In the genomic region with DNA sequence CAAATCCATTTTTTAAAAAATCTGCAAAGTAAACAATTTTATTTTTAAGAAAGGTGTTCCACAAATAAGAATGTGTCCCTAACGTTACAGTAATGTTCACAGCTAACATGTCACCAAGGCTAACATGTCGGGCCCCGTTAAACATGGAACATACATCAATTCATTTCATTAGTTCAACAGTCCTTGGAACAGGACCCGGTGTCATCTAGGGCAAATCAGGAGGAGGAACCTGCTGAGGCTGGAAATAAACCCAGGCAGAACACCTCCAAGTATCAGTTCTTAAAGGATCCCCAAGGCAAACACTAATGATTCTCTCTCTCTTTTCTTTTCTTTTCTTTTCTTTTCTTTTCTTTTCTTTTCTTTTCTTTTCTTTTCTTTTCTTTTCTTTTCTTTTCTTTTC, we compare ENCODE assay signal across 23 mouse cellular contexts. TPM values are rescaled to one million over a fixed set of nuclear protein-coding genes. Genes with fewer than 3 reads are reported as not detected.
A peak's percentile ranks its signal among the peaks of the same experiment; 100 is the strongest.
DNase-seq lines count a peak whose midpoint lies in the region; ATAC-seq and TF ChIP-seq lines count a peak whose summit lies in the region.
"Had no signal": no experiment of that assay in that cellular context is flagged by ENCODE, and none has a peak within 500 bp of the region (broad histone marks: within the 10 kb centered on the region; RNA-seq: fewer than 3 reads in every experiment).

No protein-coding gene starts in this region.

- in situ Hi-C loops in ES-E14 (cut with MboI; ENCODE audit: low sequenced_read_pairs in 2 of 2, unreplicated experiment in 2 of 2): no loop called here

- H3K27me3 ChIP-seq in heart, embryonic 10.5 days (ENCODE audit: insufficient read depth, poor library complexity, severe bottlenecking): no peaks in the 10 kb centered on the region
- H3K27me3 ChIP-seq: CH12.LX; embryonic facial prominence, embryonic 13.5 days; embryonic facial prominence, embryonic 15.5 days; forebrain, embryonic 13.5 days; Patski had no signal

- no peak overlapping the region for H3K27ac ChIP-seq in heart, embryonic 10.5 days
- peak overlapping the region; percentile 82; the same call in 1 of the 2 replicates for H3K27ac ChIP-seq in ES-E14 (ENCODE audit: insufficient read depth, low read depth, low read length, poor library complexity, severe bottlenecking)
- H3K27ac ChIP-seq: embryonic facial prominence, embryonic 13.5 days; embryonic facial prominence, embryonic 15.5 days; forebrain, embryonic 10.5 days had no signal

- WGBS in heart, embryonic 10.5 days: 88% methylated on average over 4 of the region's 4 CpGs

- H3K9me3 ChIP-seq in heart, embryonic 10.5 days: no peaks in the 10 kb centered on the region
- no peaks in the 10 kb centered on the region for H3K9me3 ChIP-seq in ES-E14 (ENCODE audit: control insufficient read depth, insufficient read depth, low read depth, low read length)
- H3K9me3 ChIP-seq: embryonic facial prominence, embryonic 13.5 days; embryonic facial prominence, embryonic 15.5 days; forebrain, embryonic 10.5 days; forebrain, embryonic 13.5 days; G1E had no signal

- no peak for ATAC-seq in CD4-positive, CD25-positive, alpha-beta regulatory T cell, adult 4 months
- ATAC-seq: Patski had no signal

- peaks cover 9% of the 10 kb centered on the region; the same call in 1 of the 2 replicates for H3K4me1 ChIP-seq in heart, embryonic 10.5 days
- H3K4me1 ChIP-seq in ES-E14 (ENCODE audit: control insufficient read depth in 2 of 2, insufficient read depth in 2 of 2, low read length in 2 of 2, poor library complexity in 1 of 2): peaks cover 14 to 42% of the 10 kb centered on the region in 2 experiments
- H3K4me1 ChIP-seq: embryonic facial prominence, embryonic 15.5 days had no signal

- DNase-seq in heart, adult 11 months: peak; percentile 66
- DNase-seq in heart, embryonic 10.5 days (ENCODE audit: low spot score): no peak
- no peak for DNase-seq in ES-E14 (ENCODE audit: low read depth, low spot score)
- no peak for DNase-seq in left cerebral cortex, adult 9 months (ENCODE audit: low spot score in 2 of 2)
- DNase-seq: adrenal gland, adult 2 months; adrenal gland, postnatal 10 days; adrenal gland, postnatal 25 days; cerebellum, adult 11 months; cerebellum, adult 18-20 months; cerebellum, adult 8-10 months; cerebellum, adult 9-11 months; cerebellum, postnatal 14 days; cerebellum, postnatal 36 days; embryo, embryonic 11 days had no signal

- no peak overlapping the region for H3K9ac ChIP-seq in ES-E14 (ENCODE audit: insufficient read depth, low read depth, low read length, poor library complexity, severe bottlenecking)
- H3K9ac ChIP-seq: embryonic facial prominence, embryonic 13.5 days; embryonic facial prominence, embryonic 15.5 days had no signal

- peaks cover 23% of the 10 kb centered on the region for H3K36me3 ChIP-seq in heart, embryonic 10.5 days
- H3K36me3 ChIP-seq in ES-E14 (ENCODE audit: control insufficient read depth, insufficient read depth, low read length, poor library complexity, severe bottlenecking): no peaks in the 10 kb centered on the region

- H3K4me3 ChIP-seq in heart, embryonic 10.5 days: no peak overlapping the region
- no peak overlapping the region for H3K4me3 ChIP-seq in ES-E14 (ENCODE audit: insufficient read depth in 1 of 2, low read depth in 1 of 2, low read length in 2 of 2, poor library complexity in 1 of 2, severe bottlenecking in 1 of 2)
- H3K4me3 ChIP-seq: embryonic facial prominence, embryonic 13.5 days; embryonic facial prominence, embryonic 15.5 days; erythroblast, embryonic 14.5 days; forebrain, embryonic 10.5 days; forebrain, embryonic 13.5 days had no signal

TF ChIP-seq in ES-E14, 5 proteins besides CTCF, POLR2A, EP300 and RAD21:
- no peak for TF ChIP-seq ZNF384 (IDR thresholded peaks at IDR 0.05; ENCODE audit: low read depth, low read length)
- no peak for TF ChIP-seq CHD2 (IDR thresholded peaks at IDR 0.05; ENCODE audit: low read depth, low read length)
- TF ChIP-seq MAFK (IDR thresholded peaks at IDR 0.05; ENCODE audit: insufficient read depth, low read depth, low read length): no peak
- TF ChIP-seq ZC3H11A (IDR thresholded peaks at IDR 0.05; ENCODE audit: borderline replicate concordance, low read depth, low read length): no peak
- TF ChIP-seq HCFC1 (IDR thresholded peaks at IDR 0.05; ENCODE audit: borderline replicate concordance, insufficient read depth, low read length): no peak

RNA-seq across cellular contexts. Expression of a gene that starts 13.2 kb away (rescaled TPM):
- 14.1 and 15.6 TPM in 2 replicates for polyA plus RNA-seq in heart, embryonic 10.5 days (2016; fragmentation: Nextera tagmentation; extraction: Ambion mirVana)
- 11.9 and 14.7 TPM in 2 replicates for total RNA-seq in ES-E14 (2012; rRNA removed)
- polyA plus RNA-seq in CD4-positive, CD25-positive, alpha-beta regulatory T cell, adult 4 months (2017; shearing (Covaris generic)): 10 to 100 TPM; 10.2 to 10.5 TPM

RNA-seq across cellular contexts. Expression of a gene that starts 57.5 kb away (rescaled TPM):
- 74.9 and 90.0 TPM in 2 replicates for polyA plus RNA-seq in heart, embryonic 10.5 days (2016; fragmentation: Nextera tagmentation; extraction: Ambion mirVana)
- total RNA-seq in ES-E14 (2012; rRNA removed): 31.8 and 35.1 TPM in 2 replicates
- polyA plus RNA-seq in CD4-positive, CD25-positive, alpha-beta regulatory T cell, adult 4 months (2017; shearing (Covaris generic)): 10 to 100 TPM; 62.6 to 68.9 TPM

RNA-seq across cellular contexts. Expression of a gene that starts 57.5 kb away (rescaled TPM):
- polyA plus RNA-seq in heart, embryonic 10.5 days (2016; fragmentation: Nextera tagmentation; extraction: Ambion mirVana): 20.4 and 22.4 TPM in 2 replicates
- 17.6 and 19.0 TPM in 2 replicates for total RNA-seq in ES-E14 (2012; rRNA removed)
- polyA plus RNA-seq in CD4-positive, CD25-positive, alpha-beta regulatory T cell, adult 4 months (2017; shearing (Covaris generic)): 10 to 100 TPM; 30.3 to 41.4 TPM
